Mouse (Mus musculus): ENCODE measurements at regions not wholly inside any gene's neighbourhood (a gene's known extent, or its start where the extent isn't known, plus 50 kb on each side); places are given as distances from the start of the nearest gene placed in this dataset.

GRCm38 (mm10) chr16:52742166-52742565 is 288.3 kb upstream of the Alcam start:
- H3K9me3 ChIP-seq (replicated peaks; ENCODE audit: low read length) = no peaks in the 10 kb centered on the region
- no peak for ATAC-seq (replicated peaks; ENCODE audit: low FRiP score, low read depth)
- WGBS = 71% methylated on average over 3 of the region's 3 CpGs

DNA sequence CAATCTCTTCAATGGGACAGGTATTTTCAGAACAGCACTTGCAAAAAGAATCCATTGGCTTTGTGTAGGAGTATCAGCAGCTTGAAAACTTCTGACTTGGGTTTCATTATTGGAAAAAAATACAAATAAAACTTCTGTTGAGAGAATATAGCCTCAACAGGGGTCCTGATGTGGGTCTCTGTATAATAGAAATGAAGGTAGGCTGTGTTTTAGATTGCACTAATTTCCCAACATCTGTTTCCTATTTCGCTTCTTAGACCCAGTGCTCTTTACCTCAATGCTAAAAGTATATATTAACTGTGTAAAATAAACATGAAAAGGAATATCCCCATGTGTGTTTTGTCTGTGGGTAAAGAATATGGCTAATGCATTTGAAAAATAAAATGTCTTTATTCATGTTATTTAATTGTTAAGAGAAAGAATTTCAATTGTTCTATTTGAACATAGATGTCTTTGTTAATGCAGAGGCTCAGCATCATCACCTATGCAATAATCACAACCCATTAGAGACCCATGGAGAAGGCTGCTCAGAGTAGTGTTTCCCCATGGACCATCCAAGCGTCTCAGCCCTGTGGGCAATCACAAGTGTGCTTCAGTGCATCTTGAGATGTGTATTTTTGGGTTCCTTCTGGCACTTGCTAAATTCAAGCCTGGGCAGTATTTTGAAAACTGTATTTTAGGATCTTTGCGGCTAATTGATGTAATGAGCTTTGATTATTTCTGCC is 272.4 kb upstream of the Alcam start:
- no peak overlapping the region for H3K27ac ChIP-seq

More at GRCm38 (mm10) chr16:52742166-52742565, 288.3 kb upstream of the Alcam start:
- Histone ChIP-seq H3K4me2 (ENCODE audit: low read length) (no peak overlapping the region), H3K9ac (ENCODE audit: low read depth, low read length) (no peak overlapping the region), H3K4me3 (replicated peaks; ENCODE audit: low read depth, low read length) (no peak overlapping the region), H3K36me3 (ENCODE audit: insufficient read depth, low read length) (no peaks in the 10 kb centered on the region), H3K27ac (no peak overlapping the region), H3K27me3 (ENCODE audit: insufficient read depth, low read length) (no peaks in the 10 kb centered on the region), H3K4me1 (replicated peaks; ENCODE audit: insufficient read depth, low read length) (no peaks in the 10 kb centered on the region)
- no peak for TF ChIP-seq CTCF (IDR thresholded peaks at IDR 0.05; ENCODE audit: low read depth)
- DNase-seq (ENCODE audit: low spot score) = no peak

DNA sequence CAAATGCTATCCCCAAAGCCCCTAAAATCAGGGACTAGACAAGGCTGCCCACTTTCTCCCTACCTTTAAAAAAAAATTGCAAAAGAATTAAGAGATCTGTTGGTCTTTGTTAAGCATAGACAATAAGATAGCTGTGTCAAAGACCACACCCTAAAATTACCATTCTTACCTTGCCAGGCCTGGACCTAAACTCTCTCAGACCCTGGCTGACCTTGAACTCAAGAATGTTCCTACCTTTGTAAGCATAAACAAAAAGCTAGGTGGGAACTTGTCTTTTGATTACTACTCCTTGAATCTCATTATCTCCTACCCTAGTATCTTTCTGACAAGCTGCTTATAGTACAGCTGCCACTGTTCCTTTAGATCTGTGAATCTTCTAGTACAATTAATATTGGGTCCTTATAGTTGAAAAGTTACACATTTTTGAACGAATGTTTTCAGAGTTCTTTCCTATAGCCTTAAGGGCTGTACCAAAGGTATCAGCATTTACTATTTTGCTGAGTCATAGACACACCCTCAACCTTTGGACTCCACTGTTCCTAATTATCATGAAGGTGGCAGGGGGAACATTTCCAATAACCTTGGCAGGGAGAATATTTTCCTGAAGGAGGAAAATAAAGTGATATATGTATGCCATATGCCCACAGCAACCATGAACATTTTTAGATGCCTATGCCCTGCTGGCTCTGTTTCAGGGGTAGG is 264.5 kb upstream of the Alcam start:
- no peak overlapping the region for H3K4me2 ChIP-seq (ENCODE audit: low read length)
- DNase-seq (ENCODE audit: low spot score) (no peak), ATAC-seq (replicated peaks; ENCODE audit: low FRiP score, low read depth) (no peak)
- H3K4me1 ChIP-seq (replicated peaks; ENCODE audit: insufficient read depth, low read length) = no peaks in the 10 kb centered on the region
- no peak for TF ChIP-seq CTCF (IDR thresholded peaks at IDR 0.05; ENCODE audit: low read depth)
- H3K27me3 ChIP-seq (ENCODE audit: insufficient read depth, low read length) = no peaks in the 10 kb centered on the region
- H3K9ac ChIP-seq (ENCODE audit: low read depth, low read length) = no peak overlapping the region
- H3K27ac ChIP-seq = no peak overlapping the region
- no peaks in the 10 kb centered on the region for H3K36me3 ChIP-seq (ENCODE audit: insufficient read depth, low read length)
- WGBS = 78% methylated on average over 1 of the region's 1 CpGs
- no peaks in the 10 kb centered on the region for H3K9me3 ChIP-seq (replicated peaks; ENCODE audit: low read length)
- H3K4me3 ChIP-seq (replicated peaks; ENCODE audit: low read depth, low read length) = no peak overlapping the region

More for the DNA sequence above, 272.4 kb upstream of the Alcam start:
- ATAC-seq (replicated peaks; ENCODE audit: low FRiP score, low read depth) (no peak), DNase-seq (ENCODE audit: low spot score) (no peak)
- Histone ChIP-seq H3K36me3 (ENCODE audit: insufficient read depth, low read length) (no peaks in the 10 kb centered on the region), H3K9ac (ENCODE audit: low read depth, low read length) (no peak overlapping the region), H3K4me3 (replicated peaks; ENCODE audit: low read depth, low read length) (no peak overlapping the region), H3K9me3 (replicated peaks; ENCODE audit: low read length) (no peaks in the 10 kb centered on the region), H3K4me2 (ENCODE audit: low read length) (no peak overlapping the region), H3K4me1 (replicated peaks; ENCODE audit: insufficient read depth, low read length) (no peaks in the 10 kb centered on the region), H3K27me3 (ENCODE audit: insufficient read depth, low read length) (no peaks in the 10 kb centered on the region)
- 90% methylated on average over 3 of the region's 3 CpGs for WGBS
- TF ChIP-seq CTCF (IDR thresholded peaks at IDR 0.05; ENCODE audit: low read depth) = no peak

GRCm38 (mm10) chr16:52690272-52690671 is 236.4 kb upstream of the Alcam start:
- no peaks in the 10 kb centered on the region for H3K36me3 ChIP-seq (ENCODE audit: insufficient read depth, low read length)
- H3K4me3 ChIP-seq (replicated peaks; ENCODE audit: low read depth, low read length) = no peak overlapping the region
- WGBS = 78% methylated on average over 1 of the region's 1 CpGs
- TF ChIP-seq CTCF (IDR thresholded peaks at IDR 0.05; ENCODE audit: low read depth) = no peak
- H3K9me3 ChIP-seq (replicated peaks; ENCODE audit: low read length) = no peaks in the 10 kb centered on the region
- no peak overlapping the region for H3K9ac ChIP-seq (ENCODE audit: low read depth, low read length)
- DNase-seq (ENCODE audit: low spot score) (no peak), ATAC-seq (replicated peaks; ENCODE audit: low FRiP score, low read depth) (no peak)
- no peak overlapping the region for H3K27ac ChIP-seq
- no peaks in the 10 kb centered on the region for H3K27me3 ChIP-seq (ENCODE audit: insufficient read depth, low read length)
- no peak overlapping the region for H3K4me2 ChIP-seq (ENCODE audit: low read length)
- no peaks in the 10 kb centered on the region for H3K4me1 ChIP-seq (replicated peaks; ENCODE audit: insufficient read depth, low read length)

DNA sequence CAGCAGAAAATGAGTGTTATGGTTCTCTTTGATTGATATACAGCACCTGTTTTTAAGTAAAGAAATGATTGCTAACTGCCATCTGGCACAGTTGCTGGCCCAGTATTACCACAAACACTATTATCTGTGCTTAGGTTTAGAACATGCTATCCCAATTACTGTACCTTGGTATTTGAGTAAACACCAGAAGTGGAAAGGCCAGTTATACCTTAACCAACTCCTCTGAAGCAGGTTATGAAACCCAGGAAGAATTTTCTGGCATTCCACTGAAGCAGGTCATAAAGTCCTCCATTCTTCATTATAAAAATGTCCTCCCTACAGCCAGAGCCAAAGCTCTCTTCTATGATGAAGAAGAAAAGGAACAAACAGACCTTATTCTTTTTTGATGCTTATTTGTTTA is 201.0 kb upstream of the Alcam start:
- DNase-seq (ENCODE audit: low spot score) (peak; percentile 12), ATAC-seq (replicated peaks; ENCODE audit: low FRiP score, low read depth) (no peak)
- Histone ChIP-seq H3K4me1 (replicated peaks; ENCODE audit: insufficient read depth, low read length) (no peaks in the 10 kb centered on the region), H3K27ac (no peak overlapping the region), H3K9ac (ENCODE audit: low read depth, low read length) (no peak overlapping the region), H3K9me3 (replicated peaks; ENCODE audit: low read length) (no peaks in the 10 kb centered on the region), H3K4me3 (replicated peaks; ENCODE audit: low read depth, low read length) (no peak overlapping the region), H3K4me2 (ENCODE audit: low read length) (no peak overlapping the region), H3K36me3 (ENCODE audit: insufficient read depth, low read length) (no peaks in the 10 kb centered on the region), H3K27me3 (ENCODE audit: insufficient read depth, low read length) (no peaks in the 10 kb centered on the region)
- TF ChIP-seq CTCF (IDR thresholded peaks at IDR 0.05; ENCODE audit: low read depth) = no peak

Measured in kidney, postnatal 0 days (tissue).